Mouse (Mus musculus): ENCODE results near the gene Anapc7.
"Not testable (repeated sequence)": the region's sequence is repeated elsewhere in the genome, so short reads cannot be mapped to it uniquely, and the experiment has no call there.

The Anapc7 gene

GRCm38 (mm10) chr5:122451324-122451723 is 29.8 kb downstream of the Anapc7 start:
- DNase-seq (ENCODE audit: low spot score in 2 of 2): no peak

DNA sequence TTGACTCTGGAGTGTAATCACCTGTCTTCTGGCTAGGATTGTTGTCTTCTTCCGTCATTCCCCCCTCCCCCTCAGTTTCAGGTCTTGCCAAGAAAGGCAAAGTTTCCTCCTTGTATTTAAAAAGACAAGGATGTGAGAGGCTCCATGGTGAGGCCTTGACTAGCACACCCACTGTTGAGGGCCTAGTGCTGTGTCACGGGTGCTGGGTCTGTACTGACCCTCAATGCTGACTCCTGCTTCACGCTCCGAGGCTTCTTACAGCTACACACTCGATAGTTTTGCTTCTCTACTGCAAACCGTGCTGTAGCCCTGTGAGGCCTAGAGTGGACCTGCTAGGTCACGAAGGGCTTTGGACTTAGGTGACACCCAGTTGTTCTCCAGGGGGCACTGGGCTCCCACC is 30.7 kb downstream of the Anapc7 start:
- peak in 1 of 2 experiments; percentile 22 for DNase-seq (ENCODE audit: low spot score in 2 of 2)

DNA sequence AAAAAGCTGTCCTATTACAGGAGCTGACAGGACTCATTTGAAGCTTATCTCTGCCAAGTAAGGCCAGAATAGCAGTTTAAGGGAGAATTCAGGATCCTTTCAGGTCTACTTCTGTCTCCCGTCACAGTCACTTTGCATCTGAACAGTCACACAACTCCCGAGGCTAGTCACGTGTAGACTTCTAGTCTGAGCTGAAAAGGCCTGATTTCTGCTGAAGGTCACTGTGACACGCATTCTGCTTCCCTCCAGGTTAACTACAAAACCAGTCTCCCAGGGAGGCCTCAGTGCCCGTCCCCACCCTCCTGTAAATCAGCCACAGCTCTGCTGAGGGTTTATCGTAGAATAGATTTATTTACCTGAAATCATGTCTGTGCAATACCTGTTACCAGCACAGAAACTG is 31.7 kb downstream of the Anapc7 start:
- DNase-seq (ENCODE audit: low spot score in 2 of 2): no peak

- peak in 1 of 2 experiments; percentile 32 for DNase-seq (ENCODE audit: low spot score in 2 of 2)
Measured at GRCm38 (mm10) chr5:122454442-122454841, 32.9 kb downstream of the Anapc7 start.

- DNase-seq (ENCODE audit: low spot score in 2 of 2): peak in 1 of 2 experiments; percentile 24
Measured at GRCm38 (mm10) chr5:122454883-122455282, 33.4 kb downstream of the Anapc7 start.

GRCm38 (mm10) chr5:122455584-122455983 is 34.1 kb downstream of the Anapc7 start:
- no peak for DNase-seq (ENCODE audit: low spot score in 2 of 2)

GRCm38 (mm10) chr5:122457054-122457453 is 35.6 kb downstream of the Anapc7 start:
- DNase-seq (ENCODE audit: low spot score in 2 of 2): not testable (repeated sequence)

- no peak for DNase-seq (ENCODE audit: low spot score in 2 of 2)
Measured at GRCm38 (mm10) chr5:122458066-122458465, 36.6 kb downstream of the Anapc7 start.

GRCm38 (mm10) chr5:122459335-122459734 is 37.8 kb downstream of the Anapc7 start:
- DNase-seq (ENCODE audit: low spot score in 2 of 2): no peak

DNA sequence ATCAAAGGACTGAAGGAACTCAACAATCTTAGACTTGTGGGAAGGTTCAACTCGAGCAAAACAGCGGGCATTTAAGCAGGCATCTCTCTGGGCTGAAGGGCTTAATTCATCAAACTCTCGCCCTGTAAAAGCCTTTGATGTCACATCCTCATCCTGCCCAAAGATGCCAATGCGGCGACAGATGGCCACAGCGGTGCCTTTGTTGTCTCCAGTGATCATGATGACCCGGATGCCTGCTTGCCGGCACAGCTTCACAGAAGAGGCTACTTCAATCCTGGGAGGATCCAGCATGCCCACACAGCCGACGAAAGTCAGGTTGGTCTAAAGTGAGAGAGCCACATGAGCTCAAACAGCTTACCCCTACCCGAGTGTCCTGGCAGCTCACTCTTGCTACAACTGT is 39.2 kb downstream of the Anapc7 start:
- peak in 1 of 2 experiments; percentile 39 for DNase-seq (ENCODE audit: low spot score in 2 of 2)

DNA sequence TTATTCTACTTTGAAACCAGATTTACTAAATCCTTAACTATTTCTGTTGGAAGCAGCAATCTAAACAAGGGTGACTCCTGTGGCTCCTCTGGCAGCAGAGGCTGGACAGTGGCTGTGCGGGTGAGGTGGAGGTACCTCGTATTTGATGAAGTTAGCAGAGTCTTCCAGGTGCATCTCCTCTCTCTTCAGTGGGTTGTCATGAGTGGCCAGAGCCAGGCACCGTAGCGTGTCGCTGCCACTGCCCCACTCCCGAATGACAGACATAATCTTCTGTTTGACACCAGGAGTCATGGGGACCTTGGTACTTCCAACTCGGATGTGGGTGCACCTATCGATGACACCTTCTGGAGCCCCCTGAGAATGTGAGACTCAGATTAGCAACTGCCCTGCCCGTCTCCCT is 39.9 kb downstream of the Anapc7 start:
- DNase-seq (ENCODE audit: low spot score in 2 of 2): no peak

GRCm38 (mm10) chr5:122471658-122472057 is 50.2 kb downstream of the Anapc7 start:
- no peak for DNase-seq (ENCODE audit: low spot score in 2 of 2)

GRCm38 (mm10) chr5:122474643-122475363 is 53.3 kb downstream of the Anapc7 start:
- DNase-seq (ENCODE audit: low spot score in 2 of 2): no peak

DNA sequence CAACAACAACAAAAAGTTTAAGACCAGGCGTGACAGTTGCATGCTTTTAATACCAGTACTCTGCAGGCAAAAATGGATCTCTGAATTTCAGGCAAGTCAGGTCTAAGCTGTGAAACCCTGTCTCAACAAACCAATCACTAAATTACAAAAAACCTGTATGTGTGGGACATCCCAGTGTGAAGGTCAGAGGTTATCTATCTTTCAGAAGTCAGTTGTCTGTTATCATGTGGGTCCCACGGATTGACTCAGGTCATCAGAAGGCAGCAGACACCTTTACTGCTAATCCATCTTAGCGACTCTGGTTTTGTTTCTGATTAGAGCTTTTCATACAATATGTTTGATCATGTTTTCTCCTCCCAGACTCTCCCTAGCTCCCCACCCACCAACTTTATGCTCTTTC is 54.6 kb downstream of the Anapc7 start:
- DNase-seq (ENCODE audit: low spot score in 2 of 2): no peak

- no peak for DNase-seq (ENCODE audit: low spot score in 2 of 2)
Measured at GRCm38 (mm10) chr5:122477492-122477891, 56.0 kb downstream of the Anapc7 start.

GRCm38 (mm10) chr5:122479131-122479530 is 57.6 kb downstream of the Anapc7 start:
- DNase-seq (ENCODE audit: low spot score in 2 of 2): no peak

DNA sequence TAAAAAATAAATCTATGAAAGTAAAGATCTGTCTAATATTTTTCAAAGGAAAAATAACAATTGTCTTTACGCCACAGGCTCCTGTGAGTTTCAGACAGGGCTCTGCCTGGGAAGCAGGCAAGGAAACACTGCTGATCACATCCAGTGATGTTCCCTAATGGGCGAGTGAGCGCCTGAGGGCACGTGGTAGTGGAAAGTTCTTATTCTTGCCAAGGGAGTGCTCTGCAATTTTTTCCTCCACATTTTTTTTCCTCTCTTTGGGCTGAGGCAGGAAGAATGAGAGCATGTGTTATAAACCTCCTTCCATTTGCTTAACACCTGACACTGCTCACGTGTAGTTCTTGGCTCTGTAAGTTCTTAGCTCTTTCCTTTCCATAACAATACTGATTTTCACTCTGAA is 60.4 kb downstream of the Anapc7 start:
- DNase-seq (ENCODE audit: low spot score in 2 of 2): no peak

GRCm38 (mm10) chr5:122482733-122483391 is 61.4 kb downstream of the Anapc7 start:
- no peak for DNase-seq (ENCODE audit: low spot score in 2 of 2)

- DNase-seq (ENCODE audit: low spot score in 2 of 2): not testable (repeated sequence)
Measured at GRCm38 (mm10) chr5:122486243-122486642, 64.8 kb downstream of the Anapc7 start.

DNA sequence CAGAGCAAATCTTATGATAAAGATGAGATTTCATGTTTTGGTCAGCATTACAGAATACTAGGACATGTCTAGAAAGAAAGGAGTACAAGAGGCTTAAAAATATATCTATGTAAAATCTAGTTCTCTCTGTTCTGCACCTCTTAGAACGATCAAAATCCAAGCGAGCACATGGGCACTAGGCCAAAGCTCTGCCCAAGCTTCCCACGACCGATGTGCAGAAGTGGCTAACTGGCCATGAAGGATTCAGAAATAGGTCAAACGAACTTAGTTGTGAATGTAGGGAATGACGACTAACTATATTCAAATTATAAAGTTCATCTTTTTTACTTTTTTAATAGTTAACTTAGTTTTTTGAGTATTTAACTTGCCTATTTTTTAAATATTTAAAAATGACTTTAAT is 66.3 kb downstream of the Anapc7 start:
- no peak for DNase-seq (ENCODE audit: low spot score in 2 of 2)

GRCm38 (mm10) chr5:122490148-122490547 is 68.7 kb downstream of the Anapc7 start:
- DNase-seq (ENCODE audit: low spot score in 2 of 2): no peak

DNA sequence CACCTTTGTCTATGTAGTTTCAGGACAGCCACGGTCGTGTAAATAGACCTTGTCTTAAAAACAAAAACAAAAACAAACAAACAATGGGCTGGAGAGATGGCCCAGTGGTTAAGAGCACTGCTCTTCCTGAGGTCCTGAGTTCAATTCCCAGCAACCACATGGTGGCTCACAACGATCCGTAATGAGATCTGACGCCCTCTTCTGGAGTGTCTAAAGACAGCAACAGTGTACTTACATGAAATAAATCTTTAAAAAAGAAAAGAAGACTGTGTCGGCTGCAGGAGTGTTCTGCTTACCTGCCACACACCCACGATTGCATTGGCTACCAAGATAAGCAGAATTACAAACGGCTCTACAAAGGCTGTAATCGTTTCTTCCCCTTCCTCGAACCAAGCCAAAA is 69.9 kb downstream of the Anapc7 start:
- no peak for DNase-seq (ENCODE audit: low spot score in 2 of 2)

DNA sequence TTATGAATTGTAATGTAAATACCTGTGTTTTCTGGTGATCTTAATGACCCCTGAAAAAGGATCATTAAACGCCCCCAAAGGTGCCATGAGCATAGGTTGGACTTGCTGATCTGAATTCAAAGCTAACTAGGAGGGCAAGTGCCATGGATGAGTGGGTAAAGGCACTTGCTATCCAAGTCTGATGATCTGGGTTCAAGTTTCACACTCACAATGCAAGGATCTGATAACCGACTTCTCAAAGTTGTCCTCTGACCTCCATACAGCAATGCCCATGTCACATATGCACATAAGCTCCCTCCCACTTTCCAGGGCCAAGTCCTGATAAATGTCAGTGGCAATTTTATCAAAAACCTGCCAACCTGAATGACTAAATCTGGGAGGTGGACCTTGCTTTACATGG is 71.5 kb downstream of the Anapc7 start:
- DNase-seq (ENCODE audit: low spot score in 2 of 2): no peak

Data from right cerebral cortex, postnatal 10 days (tissue).